Mouse (Mus musculus) bone marrow, adult 2 months (tissue): ENCODE results near the gene Ascl2.

Experiments used
- CTCF ChIP-seq: fragments of 200-500 bp; IDR thresholded peaks from 2 replicates; pipeline ENCODE4 v1.5.1; 2011; ENCODE audit warnings: low read length, control low read depth; ENCODE audit not compliant: control insufficient read depth, insufficient read depth
- POLR2A ChIP-seq: fragments of 200-500 bp; IDR thresholded peaks from 2 replicates; pipeline ENCODE4 v1.6.1; 2011; ENCODE audit warnings: low read depth, mild to moderate bottlenecking, control low read depth, low read length, borderline replicate concordance; ENCODE audit not compliant: control insufficient read depth

- TF ChIP-seq CTCF (no peak), POLR2A (no peak)
These were observed 918 bp downstream of the Ascl2 start for GRCm38 (mm10) chr7:142967884-142968808.
